ENCODE assay signal across 25 mouse cellular contexts in genomic region chr6:8164741-8165140, GRCm38 (mm10). TPM values are rescaled to one million over a fixed set of nuclear protein-coding genes. Genes with fewer than 3 reads are reported as not detected.
"Had no signal": no experiment of that assay in that cellular context is flagged by ENCODE, and none has a peak within 500 bp of the region (broad histone marks: within the 10 kb centered on the region; RNA-seq: fewer than 3 reads in every experiment).

No protein-coding gene starts in this region.

- H3K36me3 ChIP-seq: heart, embryonic 10.5 days; heart, embryonic 12.5 days; hindbrain, embryonic 13.5 days; hindbrain, embryonic 15.5 days; kidney, embryonic 15.5 days; limb, embryonic 12.5 days; limb, embryonic 15.5 days; liver, embryonic 12.5 days had no signal

- H3K4me3 ChIP-seq: gastrocnemius, adult 2 months; heart, embryonic 10.5 days; heart, embryonic 12.5 days; hindbrain, embryonic 13.5 days; hindbrain, embryonic 15.5 days; kidney, embryonic 15.5 days; limb, embryonic 12.5 days; limb, embryonic 15.5 days; liver, embryonic 12.5 days had no signal

- H3K4me1 ChIP-seq: heart, embryonic 10.5 days; heart, embryonic 12.5 days; hindbrain, embryonic 13.5 days; hindbrain, embryonic 15.5 days; kidney, embryonic 15.5 days; limb, embryonic 15.5 days; liver, embryonic 12.5 days had no signal

- H3K9me3 ChIP-seq: heart, embryonic 10.5 days; heart, embryonic 12.5 days; hindbrain, embryonic 13.5 days; hindbrain, embryonic 15.5 days; kidney, embryonic 15.5 days; limb, embryonic 12.5 days; limb, embryonic 15.5 days; liver, embryonic 12.5 days had no signal

- DNase-seq: gastrocnemius, adult 2 months; gastrocnemius, postnatal 10 days; gastrocnemius, postnatal 25 days; heart, adult 18-20 months; heart, postnatal 10 days; heart, postnatal 36 days; kidney, adult 11 months; kidney, adult 2 months; kidney, adult 9 months; kidney, postnatal 14 days; kidney, postnatal 36 days; layer of hippocampus, adult 9-11 months; layer of hippocampus, postnatal 36 days; left cerebral cortex, postnatal 4 days had no signal

- H3K27me3 ChIP-seq: heart, embryonic 12.5 days; hindbrain, embryonic 13.5 days; hindbrain, embryonic 15.5 days; kidney, embryonic 15.5 days; limb, embryonic 12.5 days; limb, embryonic 15.5 days; liver, embryonic 12.5 days had no signal

- H3K27ac ChIP-seq: gastrocnemius, adult 2 months; heart, embryonic 10.5 days; hindbrain, embryonic 13.5 days; hindbrain, embryonic 15.5 days; hindbrain, postnatal 0 days; kidney, embryonic 15.5 days; limb, embryonic 12.5 days; limb, embryonic 15.5 days; liver, embryonic 12.5 days had no signal

- H3K9ac ChIP-seq: heart, embryonic 12.5 days; hindbrain, embryonic 13.5 days; hindbrain, embryonic 15.5 days; kidney, embryonic 15.5 days; limb, embryonic 12.5 days; limb, embryonic 15.5 days; liver, embryonic 12.5 days had no signal

- ATAC-seq: hindbrain, postnatal 0 days; intestine, embryonic 16.5 days; liver, embryonic 12.5 days had no signal

- H3K4me2 ChIP-seq: heart, embryonic 12.5 days; hindbrain, embryonic 13.5 days; hindbrain, embryonic 15.5 days; kidney, embryonic 15.5 days; limb, embryonic 12.5 days; limb, embryonic 15.5 days; liver, embryonic 12.5 days had no signal

RNA-seq across cellular contexts. Expression of gene Col28a1, which starts 27.7 kb away (rescaled TPM):
- polyA plus RNA-seq: heart, embryonic 10.5 days; heart, embryonic 12.5 days; liver, adult 2 months had no signal
